In the genomic region with DNA sequence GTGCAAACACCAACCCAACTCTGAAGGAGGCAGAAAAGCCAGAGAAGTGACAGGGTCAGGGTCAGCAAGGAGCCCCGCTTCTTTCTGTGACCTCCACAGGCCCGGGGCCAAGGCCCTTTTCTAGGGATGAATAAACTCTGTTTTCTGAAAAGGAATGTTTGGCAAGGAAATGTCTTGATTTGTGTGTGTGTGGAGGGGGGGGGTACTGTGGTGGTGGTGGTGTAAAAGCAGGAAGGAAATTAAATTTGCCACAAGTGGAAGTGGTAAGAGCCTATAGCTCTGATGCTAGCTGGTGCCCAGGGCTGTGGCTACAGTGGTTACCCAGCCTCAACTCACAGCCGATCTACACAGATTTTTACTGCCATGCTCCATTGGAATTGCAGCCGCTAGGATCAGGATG, we compare ENCODE assay signal across 9 mouse cellular contexts. TPM values are rescaled to one million over a fixed set of nuclear protein-coding genes. Genes with fewer than 3 reads are reported as not detected.
A peak's percentile ranks its signal among the peaks of the same experiment; 100 is the strongest.
DNase-seq lines count a peak whose midpoint lies in the region; ATAC-seq lines count a peak whose summit lies in the region.
"Had no signal": no experiment of that assay in that cellular context is flagged by ENCODE, and none has a peak within 500 bp of the region (broad histone marks: within the 10 kb centered on the region; RNA-seq: fewer than 3 reads in every experiment).

No protein-coding gene starts in this region.

- no peak overlapping the region for H3K4me2 ChIP-seq in forebrain, embryonic 12.5 days
- no peak overlapping the region for H3K4me2 ChIP-seq in midbrain, embryonic 11.5 days
- H3K4me2 ChIP-seq in midbrain, embryonic 13.5 days (replicated peaks) = no peak overlapping the region
- H3K4me2 ChIP-seq in stomach, embryonic 15.5 days = no peak overlapping the region
- no peak overlapping the region for H3K4me2 ChIP-seq in hindbrain, embryonic 13.5 days

- DNase-seq in forebrain, embryonic 10.5 days (ENCODE audit: extremely low spot score, low spot score) = no peak
- peak; percentile 84 for DNase-seq in midbrain, embryonic 11.5 days (ENCODE audit: low spot score, missing footprints)
- peak; percentile 24 to 43 for DNase-seq in kidney, adult 8-10 months
- no peak for DNase-seq in urinary bladder, postnatal 4 days (ENCODE audit: low spot score in 2 of 2)
- DNase-seq: right cerebral cortex, postnatal 25 days had no signal

- no peaks in the 10 kb centered on the region for H3K36me3 ChIP-seq in forebrain, embryonic 10.5 days (replicated peaks)
- no peaks in the 10 kb centered on the region for H3K36me3 ChIP-seq in forebrain, embryonic 12.5 days (replicated peaks)
- no peaks in the 10 kb centered on the region for H3K36me3 ChIP-seq in midbrain, embryonic 11.5 days (ENCODE audit: control insufficient read depth, insufficient read depth, low read length)
- H3K36me3 ChIP-seq in midbrain, embryonic 13.5 days = no peaks in the 10 kb centered on the region
- H3K36me3 ChIP-seq in stomach, embryonic 15.5 days = no peaks in the 10 kb centered on the region
- H3K36me3 ChIP-seq in hindbrain, embryonic 13.5 days = no peaks in the 10 kb centered on the region

- peaks cover 51% of the 10 kb centered on the region for H3K4me1 ChIP-seq in forebrain, embryonic 10.5 days
- peaks cover 13% of the 10 kb centered on the region for H3K4me1 ChIP-seq in forebrain, embryonic 12.5 days
- H3K4me1 ChIP-seq in midbrain, embryonic 11.5 days (ENCODE audit: control insufficient read depth, insufficient read depth, low read length) = peaks cover 8% of the 10 kb centered on the region
- peaks cover 22% of the 10 kb centered on the region for H3K4me1 ChIP-seq in midbrain, embryonic 13.5 days (replicated peaks)
- H3K4me1 ChIP-seq in stomach, embryonic 15.5 days = peaks cover 22% of the 10 kb centered on the region
- peaks cover 22% of the 10 kb centered on the region for H3K4me1 ChIP-seq in hindbrain, embryonic 13.5 days (replicated peaks)

- H3K27ac ChIP-seq in forebrain, embryonic 10.5 days = 0 out of 2 replicates have a peak overlapping the region, but pooled peaks have one; percentile 25
- no peak overlapping the region for H3K27ac ChIP-seq in forebrain, embryonic 12.5 days
- H3K27ac ChIP-seq in midbrain, embryonic 11.5 days (ENCODE audit: low read depth, low read length) = no peak overlapping the region
- no peak overlapping the region for H3K27ac ChIP-seq in midbrain, embryonic 13.5 days
- H3K27ac ChIP-seq in stomach, embryonic 15.5 days = peak overlapping the region; percentile 12; the same call in 1 of the 2 replicates
- H3K27ac ChIP-seq in hindbrain, embryonic 13.5 days = no peak overlapping the region

- WGBS in forebrain, embryonic 10.5 days = 40% methylated on average over 4 of the region's 4 CpGs
- 37% methylated on average over 4 of the region's 4 CpGs for WGBS in forebrain, embryonic 12.5 days
- WGBS in midbrain, embryonic 11.5 days = 22% methylated on average over 4 of the region's 4 CpGs
- 36% methylated on average over 4 of the region's 4 CpGs for WGBS in midbrain, embryonic 13.5 days
- 40% methylated on average over 4 of the region's 4 CpGs for WGBS in stomach, embryonic 15.5 days
- 28% methylated on average over 4 of the region's 4 CpGs for WGBS in hindbrain, embryonic 13.5 days

- no peak overlapping the region for H3K4me3 ChIP-seq in forebrain, embryonic 10.5 days
- H3K4me3 ChIP-seq in forebrain, embryonic 12.5 days (replicated peaks) = no peak overlapping the region
- no peak overlapping the region for H3K4me3 ChIP-seq in midbrain, embryonic 11.5 days (ENCODE audit: low read depth, low read length)
- H3K4me3 ChIP-seq in midbrain, embryonic 13.5 days (replicated peaks) = no peak overlapping the region
- no peak overlapping the region for H3K4me3 ChIP-seq in stomach, embryonic 15.5 days (replicated peaks)
- no peak overlapping the region for H3K4me3 ChIP-seq in hindbrain, embryonic 13.5 days

- H3K27me3 ChIP-seq in forebrain, embryonic 10.5 days (ENCODE audit: poor library complexity, severe bottlenecking) = peaks cover 44% of the 10 kb centered on the region
- peaks cover 17% of the 10 kb centered on the region for H3K27me3 ChIP-seq in forebrain, embryonic 12.5 days
- H3K27me3 ChIP-seq in midbrain, embryonic 11.5 days (ENCODE audit: control insufficient read depth, insufficient read depth, low read length) = peaks cover 5% of the 10 kb centered on the region; the same call in 1 of the 2 replicates
- H3K27me3 ChIP-seq in midbrain, embryonic 13.5 days = peaks cover 11% of the 10 kb centered on the region; the same call in 1 of the 2 replicates
- H3K27me3 ChIP-seq in stomach, embryonic 15.5 days (replicated peaks) = no peaks in the 10 kb centered on the region
- peaks cover 28% of the 10 kb centered on the region for H3K27me3 ChIP-seq in hindbrain, embryonic 13.5 days

- H3K9ac ChIP-seq in forebrain, embryonic 12.5 days = no peak overlapping the region
- no peak overlapping the region for H3K9ac ChIP-seq in midbrain, embryonic 11.5 days (ENCODE audit: low read length)
- H3K9ac ChIP-seq in midbrain, embryonic 13.5 days (replicated peaks) = no peak overlapping the region
- no peak overlapping the region for H3K9ac ChIP-seq in stomach, embryonic 15.5 days
- H3K9ac ChIP-seq in hindbrain, embryonic 13.5 days = no peak overlapping the region

- no peak for ATAC-seq in forebrain, embryonic 12.5 days (ENCODE audit: low FRiP score)
- no peak for ATAC-seq in midbrain, embryonic 11.5 days (ENCODE audit: low FRiP score)
- ATAC-seq in midbrain, embryonic 13.5 days = no peak
- ATAC-seq in stomach, embryonic 15.5 days (ENCODE audit: insufficient read depth, low FRiP score, low read depth) = no peak
- no peak for ATAC-seq in hindbrain, embryonic 13.5 days (ENCODE audit: low FRiP score)

- no peaks in the 10 kb centered on the region for H3K9me3 ChIP-seq in forebrain, embryonic 10.5 days
- no peaks in the 10 kb centered on the region for H3K9me3 ChIP-seq in forebrain, embryonic 12.5 days
- H3K9me3 ChIP-seq in midbrain, embryonic 11.5 days (ENCODE audit: control insufficient read depth, low read length) = no peaks in the 10 kb centered on the region
- no peaks in the 10 kb centered on the region for H3K9me3 ChIP-seq in midbrain, embryonic 13.5 days
- H3K9me3 ChIP-seq in stomach, embryonic 15.5 days = no peaks in the 10 kb centered on the region
- H3K9me3 ChIP-seq in hindbrain, embryonic 13.5 days = no peaks in the 10 kb centered on the region

RNA-seq across cellular contexts. Expression of a gene that starts 0.7 kb away (rescaled TPM):
- 0.07 TPM in 2 replicates for polyA plus RNA-seq in forebrain, embryonic 10.5 days (2016; fragmentation: Nextera tagmentation; extraction: Ambion mirVana)
- polyA plus RNA-seq in forebrain, embryonic 12.5 days (2016; fragmentation: Nextera tagmentation; extraction: Ambion mirVana) = 0.12 and 0.23 TPM in 2 replicates
- polyA plus RNA-seq in midbrain, embryonic 11.5 days (2014; fragmentation: Nextera tagmentation; extraction: Ambion mirVana) = 0.04 TPM in 1 of 2 replicates, not detected in the other
- polyA plus RNA-seq in midbrain, embryonic 13.5 days (2015; fragmentation: Nextera tagmentation; extraction: Ambion mirVana) = 0.08 and 0.11 TPM in 2 replicates
- polyA plus RNA-seq in stomach, embryonic 15.5 days (2015; fragmentation: Nextera tagmentation; extraction: Ambion mirVana) = 3.5 TPM in 2 replicates
- polyA plus RNA-seq in hindbrain, embryonic 13.5 days (2015; fragmentation: Nextera tagmentation; extraction: Ambion mirVana) = 0.16 and 0.22 TPM in 2 replicates

Comparison
In these comparisons a context has a peak if more than half of its experiments do, and no peak if none do; other contexts are left out.
1. H3K27ac ChIP-seq: peak in forebrain, embryonic 10.5 days (single experiment) and stomach, embryonic 15.5 days (single experiment); none in forebrain, embryonic 12.5 days (single experiment), midbrain, embryonic 11.5 days (single experiment), midbrain, embryonic 13.5 days (single experiment) and hindbrain, embryonic 13.5 days (single experiment).
2. DNase-seq: peak in midbrain, embryonic 11.5 days (single experiment) and kidney, adult 8-10 months (2 of 2); none in forebrain, embryonic 10.5 days (single experiment) and urinary bladder, postnatal 4 days (0 of 2).